Mouse (Mus musculus): ENCODE measurements around the gene Pik3r5. TPM values are rescaled to one million over a fixed set of nuclear protein-coding genes. Genes with fewer than 3 reads are reported as not detected.

Gene Pik3r5
- total and polyA plus RNA-seq, 3 experiments: 3.5 to 9.4 (median 5.7) TPM

DNA sequence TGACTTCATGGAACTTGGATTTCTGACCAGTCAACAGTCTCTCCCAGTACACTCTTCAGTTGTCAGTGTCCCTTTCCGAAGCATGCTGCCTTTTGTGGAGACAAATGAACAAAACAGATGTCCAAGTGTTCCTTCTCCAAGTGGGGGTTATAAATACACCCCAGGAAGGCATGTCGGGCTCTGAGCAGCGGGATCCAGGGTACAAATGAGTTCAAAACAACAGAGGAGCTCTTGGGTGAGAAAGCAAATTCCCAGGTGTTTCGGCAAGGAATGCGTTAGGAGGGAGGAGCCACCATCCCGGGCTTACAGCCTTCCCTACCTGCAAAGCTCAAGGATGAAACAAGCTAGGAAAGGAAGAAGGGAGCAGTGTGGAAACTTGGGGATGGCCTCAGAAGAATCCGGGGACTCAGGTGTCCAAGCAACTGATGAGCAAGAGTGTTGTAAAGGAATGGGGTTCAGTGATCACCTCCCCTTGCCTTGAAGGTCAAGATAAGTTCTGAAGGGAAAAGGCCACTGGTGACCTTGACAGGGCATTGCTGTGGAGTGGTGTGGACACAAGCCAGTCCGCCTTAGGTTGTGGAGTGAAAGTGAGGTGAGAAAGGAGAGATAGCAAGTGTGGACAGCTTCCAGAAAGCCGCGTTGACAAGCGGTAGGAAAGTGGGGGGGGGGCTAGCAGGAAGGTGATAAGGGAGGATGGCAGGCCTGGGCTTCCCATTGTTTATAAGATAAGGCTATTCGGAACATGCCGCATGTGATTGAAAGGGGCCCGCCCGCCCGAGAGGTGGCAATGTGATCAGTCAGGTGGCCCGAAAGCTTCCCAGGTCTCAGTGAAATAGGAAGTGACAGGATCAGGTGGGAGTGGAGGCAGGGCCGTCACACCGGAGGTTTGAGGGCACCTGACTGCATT is 41.3 kb upstream of the Pik3r5 start:
- peaks cover 0 to 2% of the 10 kb centered on the region in 2 experiments for H3K36me3 ChIP-seq (replicated peaks in 1 of 2; ENCODE audit: control insufficient read depth in 1 of 2, insufficient read depth in 1 of 2, low read length in 1 of 2)
- no peak overlapping the region for H3K4me2 ChIP-seq (ENCODE audit: insufficient read depth, low read depth, poor library complexity, severe bottlenecking)
- H3K27me3 ChIP-seq (replicated peaks): peaks cover 7% of the 10 kb centered on the region
- no peaks in the 10 kb centered on the region for H3K79me2 ChIP-seq (replicated peaks; ENCODE audit: control insufficient read depth, extremely low read depth, insufficient read depth, poor library complexity, severe bottlenecking)
- peaks cover 3 to 21% of the 10 kb centered on the region in 2 experiments; a peak in 2 of 4 replicates for H3K4me1 ChIP-seq (ENCODE audit: control insufficient read depth in 1 of 2, insufficient read depth in 2 of 2)
- H3K27ac ChIP-seq (ENCODE audit: insufficient read depth, low read depth): no peak overlapping the region
- TF ChIP-seq MXI1 (IDR thresholded peaks at IDR 0.05; ENCODE audit: low read depth, low read length) (no peak), TBP (conservative IDR thresholded peaks at IDR 0.05; ENCODE audit: low read depth, low read length) (no peak), UBTF (IDR thresholded peaks at IDR 0.05; ENCODE audit: low read depth, low read length) (no peak), BHLHE40 (IDR thresholded peaks at IDR 0.05; ENCODE audit: low read depth, low read length) (no peak), HCFC1 (IDR thresholded peaks at IDR 0.05; ENCODE audit: low read depth, low read length) (no peak), SMC3 (IDR thresholded peaks at IDR 0.05; ENCODE audit: low read depth, low read length) (no peak), CHD1 (IDR thresholded peaks at IDR 0.05; ENCODE audit: low read depth, low read length) (no peak), POLR2A (IDR thresholded peaks at IDR 0.05; ENCODE audit: low read depth, low read length) (no peak), SIN3A (IDR thresholded peaks at IDR 0.05; ENCODE audit: low read length) (no peak), E2F4 (IDR thresholded peaks at IDR 0.05; ENCODE audit: insufficient replicate concordance, low read depth, low read length) (no peak)
- no peak for DNase-seq (ENCODE audit: extremely low read depth)
- dilution Hi-C loops (cut with MboI; ENCODE audit: extremely low pct_ligation_motif_present, extremely low pct_unique_long_range_greater_than_20kb, low sequenced_read_pairs) (no loop called here), in situ Hi-C loops (cut with MboI; ENCODE audit: low pct_ligation_motif_present, low pct_unique_long_range_greater_than_20kb, low sequenced_read_pairs) (no loop called here)
- H3K9me3 ChIP-seq (replicated peaks; ENCODE audit: low read length): peaks cover 4% of the 10 kb centered on the region
- no peak overlapping the region for H3K4me3 ChIP-seq (replicated peaks in 1 of 3; ENCODE audit: low read depth in 2 of 3, low read length in 2 of 3, poor library complexity in 1 of 3)
- H3K9ac ChIP-seq (ENCODE audit: insufficient read depth, low read depth): no peak overlapping the region

DNA sequence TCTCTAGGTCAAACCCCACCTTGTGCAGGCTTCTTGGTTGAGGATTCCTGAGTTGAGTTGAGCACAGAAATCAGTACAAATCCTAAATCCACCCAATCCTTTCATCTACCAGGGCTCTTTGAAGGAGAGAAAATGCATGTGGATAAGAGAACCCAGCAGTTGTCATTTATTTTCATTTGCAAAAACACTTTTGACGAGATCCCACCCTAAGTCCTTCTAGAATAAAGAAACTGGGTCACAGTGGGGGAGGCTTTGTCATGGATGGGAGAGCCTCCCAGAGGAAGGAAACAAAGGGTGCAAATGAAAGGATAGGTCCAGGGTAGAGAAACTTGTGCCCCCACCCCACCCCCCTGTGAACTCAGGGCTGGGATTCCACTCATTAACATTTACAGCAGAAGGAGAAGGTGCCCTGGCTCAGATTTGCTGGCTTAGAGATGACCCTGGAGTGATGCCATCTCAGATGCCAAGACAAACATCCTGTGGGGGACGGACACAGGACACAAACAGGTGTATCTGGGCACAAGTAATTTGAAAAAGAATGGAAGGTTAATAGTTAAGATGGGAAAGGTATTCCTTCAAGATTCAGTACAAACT is 37.9 kb upstream of the Pik3r5 start:
- no peaks in the 10 kb centered on the region for H3K9me3 ChIP-seq (replicated peaks; ENCODE audit: low read length)
- no peak overlapping the region for H3K4me3 ChIP-seq (replicated peaks in 1 of 3; ENCODE audit: low read depth in 2 of 3, low read length in 2 of 3, poor library complexity in 1 of 3)
- H3K9ac ChIP-seq (ENCODE audit: insufficient read depth, low read depth): no peak overlapping the region
- TF ChIP-seq E2F4 (IDR thresholded peaks at IDR 0.05; ENCODE audit: insufficient replicate concordance, low read depth, low read length) (no peak), KAT2A (IDR thresholded peaks at IDR 0.05; ENCODE audit: insufficient replicate concordance, low read length) (no peak), ZNF384 (IDR thresholded peaks at IDR 0.05; ENCODE audit: low read depth, low read length) (no peak), IRF4 (IDR thresholded peaks at IDR 0.05; ENCODE audit: low read depth, low read length) (no peak)
- no peak overlapping the region for H3K27ac ChIP-seq (ENCODE audit: insufficient read depth, low read depth)
- no peak for DNase-seq (ENCODE audit: extremely low read depth)
- no peaks in the 10 kb centered on the region for H3K79me2 ChIP-seq (replicated peaks; ENCODE audit: control insufficient read depth, extremely low read depth, insufficient read depth, poor library complexity, severe bottlenecking)
- no peaks in the 10 kb centered on the region for H3K36me3 ChIP-seq (replicated peaks in 1 of 2; ENCODE audit: control insufficient read depth in 1 of 2, insufficient read depth in 1 of 2, low read length in 1 of 2)
- dilution Hi-C loops (cut with MboI; ENCODE audit: extremely low pct_ligation_motif_present, extremely low pct_unique_long_range_greater_than_20kb, low sequenced_read_pairs): no loop called here
- H3K4me2 ChIP-seq (ENCODE audit: insufficient read depth, low read depth, poor library complexity, severe bottlenecking): no peak overlapping the region
- peaks cover 0 to 8% of the 10 kb centered on the region in 2 experiments; a peak in 2 of 4 replicates for H3K4me1 ChIP-seq (ENCODE audit: control insufficient read depth in 1 of 2, insufficient read depth in 2 of 2)
- peaks cover 11% of the 10 kb centered on the region for H3K27me3 ChIP-seq (replicated peaks)
- in situ Hi-C loops (cut with MboI; ENCODE audit: low pct_ligation_motif_present, low pct_unique_long_range_greater_than_20kb, low sequenced_read_pairs): no loop called here

Data from CH12.LX (cell line).